Mouse (Mus musculus) lung, adult 2 months (tissue): ENCODE measurements around the gene Chd2.

Experiments
- CTCF ChIP-seq: fragments of 200-500 bp; IDR thresholded peaks from 2 replicates; pipeline ENCODE4 v1.5.1; 2011; ENCODE audit warnings: mild to moderate bottlenecking, low read length, control low read depth; ENCODE audit not compliant: insufficient read depth
- POLR2A ChIP-seq: fragments of 200-500 bp; IDR thresholded peaks from 2 replicates; pipeline ENCODE4 v1.6.1; 2011; ENCODE audit warnings: low read depth, mild to moderate bottlenecking, control low read depth, low read length, borderline replicate concordance; ENCODE audit errors: extremely low read depth

GRCm38 (mm10) chr7:73391002-73391517, 150.6 kb downstream of the Chd2 start:
- TF ChIP-seq CTCF = no peak
- TF ChIP-seq POLR2A = peak; percentile 70; the same call in 1 of the 2 replicates
